Mouse (Mus musculus): Measurements from ENCODE around the gene Spef1. TPM values are rescaled to one million over a fixed set of nuclear protein-coding genes. Genes with fewer than 3 reads are reported as not detected.

The Spef1 gene
- total RNA-seq, 2 experiments from 2014 or later, result 8.5 to 8.9 TPM

DNA sequence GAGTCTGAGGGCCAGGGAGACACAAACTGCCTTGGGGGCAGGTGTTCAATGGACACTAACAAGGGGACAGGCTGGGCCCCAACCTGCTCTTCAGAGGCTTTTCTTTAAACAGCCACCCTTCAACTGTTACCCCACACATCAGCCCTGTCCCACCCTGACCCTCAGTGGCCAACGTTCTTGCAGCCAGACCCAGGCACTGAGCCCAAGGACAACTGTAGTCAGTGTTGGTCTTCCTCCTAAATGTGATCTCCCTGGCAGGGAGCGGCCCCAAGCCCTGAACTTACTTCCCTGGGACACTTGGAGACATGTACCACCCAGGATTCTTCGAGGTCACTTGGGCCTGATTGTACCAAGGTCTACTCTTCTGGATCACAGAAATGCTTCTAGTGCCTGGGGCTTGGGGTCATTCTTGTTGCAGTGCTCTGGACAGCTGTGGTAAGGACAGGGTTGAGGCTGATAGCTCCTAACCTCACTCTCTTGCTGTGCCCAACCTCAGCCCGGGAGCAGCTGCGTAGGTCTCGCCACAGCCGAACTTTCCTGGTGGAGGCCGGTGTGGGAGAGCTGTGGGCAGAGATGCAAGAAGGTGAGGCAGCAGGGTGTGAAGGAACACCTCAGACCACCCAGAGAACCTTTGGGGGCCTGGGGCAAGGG lies 45.6 kb downstream of the Spef1 start:
- DNase-seq (ENCODE audit: low spot score in 2 of 2), result no peak
- H3K27ac ChIP-seq, result no peak overlapping the region; the same call in 1 of the 2 replicates
- H3K4me3 ChIP-seq, result no peak overlapping the region
- TF ChIP-seq CTCF (conservative IDR thresholded peaks at IDR 0.05), result no peak

DNA sequence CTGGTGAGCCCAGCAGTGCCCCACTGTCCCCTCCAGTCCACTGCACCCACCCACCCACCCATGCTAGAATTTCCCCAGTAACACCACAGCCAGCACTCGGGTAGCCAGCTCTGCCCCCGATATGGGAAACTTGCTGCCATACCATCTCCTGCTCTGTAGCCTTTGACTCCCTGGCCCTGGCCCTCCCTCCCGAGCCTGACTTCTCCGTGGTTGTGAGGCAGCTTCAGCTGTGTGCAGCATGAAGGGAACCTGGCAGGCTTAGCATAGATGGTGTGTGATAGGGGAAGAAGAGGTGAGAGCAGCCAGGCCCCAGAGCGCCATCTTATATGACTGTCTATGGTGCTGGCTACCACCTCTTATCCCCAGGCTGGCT lies 46.6 kb downstream of the Spef1 start:
- no peak for TF ChIP-seq CTCF (conservative IDR thresholded peaks at IDR 0.05)
- Histone ChIP-seq H3K27ac (peak overlapping the region; percentile 48; the same call in 1 of the 2 replicates), H3K4me3 (no peak overlapping the region)
- DNase-seq (ENCODE audit: low spot score in 2 of 2), result no peak

- Histone ChIP-seq H3K4me3 (no peak overlapping the region), H3K27ac (peak overlapping the region; percentile 39; the same call in 1 of the 2 replicates)
- TF ChIP-seq CTCF (conservative IDR thresholded peaks at IDR 0.05), result no peak
- no peak for DNase-seq (ENCODE audit: low spot score in 2 of 2)
Observed at GRCm38 (mm10) chr2:131139886-131140532, 47.1 kb downstream of the Spef1 start.

DNA sequence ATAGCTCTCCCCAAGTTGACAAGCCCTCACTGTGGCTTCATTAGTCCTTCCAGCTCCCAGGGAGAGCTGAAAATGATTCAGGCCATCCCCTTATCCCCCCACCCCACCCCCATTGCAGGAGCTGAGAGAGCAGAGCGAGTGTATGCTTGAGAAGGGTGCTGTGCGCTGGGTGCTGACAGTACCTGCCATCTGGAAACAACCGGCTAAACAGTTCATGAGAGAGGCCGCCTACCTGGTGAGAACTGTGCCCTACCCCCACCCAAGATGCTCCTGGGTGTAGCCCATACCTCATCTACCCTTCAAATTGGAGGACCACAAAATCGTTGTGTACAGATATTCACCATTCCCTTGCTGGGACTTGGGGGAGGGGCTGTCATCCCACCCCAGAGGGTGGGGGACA lies 47.8 kb downstream of the Spef1 start:
- no peak for TF ChIP-seq CTCF (conservative IDR thresholded peaks at IDR 0.05)
- H3K4me3 ChIP-seq, result no peak overlapping the region
- no peak overlapping the region for H3K27ac ChIP-seq
- no peak for DNase-seq (ENCODE audit: low spot score in 2 of 2)

- TF ChIP-seq CTCF (conservative IDR thresholded peaks at IDR 0.05), result no peak
- H3K27ac ChIP-seq, result no peak overlapping the region
- H3K4me3 ChIP-seq, result no peak overlapping the region
- no peak for DNase-seq (ENCODE audit: low spot score in 2 of 2)
Observed at GRCm38 (mm10) chr2:131138760-131139159, 48.3 kb downstream of the Spef1 start.

DNA sequence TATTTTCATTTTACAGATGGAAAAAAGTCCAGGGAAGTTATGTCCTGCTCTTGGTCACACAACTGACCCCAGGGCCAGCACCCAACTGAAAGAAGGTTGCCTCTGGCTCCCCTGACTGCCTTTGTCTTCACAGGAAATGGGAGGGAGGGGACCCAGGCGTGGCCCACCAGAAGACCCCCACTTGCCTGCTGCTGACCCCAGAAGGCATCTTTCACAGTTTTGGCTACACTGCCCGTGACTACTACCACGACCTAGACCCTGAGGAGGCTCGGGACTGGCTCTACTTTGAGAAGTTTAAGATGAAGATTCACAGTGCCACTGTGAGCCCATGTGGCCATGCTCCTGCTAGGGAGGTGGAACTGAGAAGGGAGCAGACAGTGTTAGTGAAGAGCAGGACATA lies 48.8 kb downstream of the Spef1 start:
- H3K27ac ChIP-seq, result no peak overlapping the region
- no peak for DNase-seq (ENCODE audit: low spot score in 2 of 2)
- H3K4me3 ChIP-seq, result no peak overlapping the region
- no peak for TF ChIP-seq CTCF (conservative IDR thresholded peaks at IDR 0.05)

DNA sequence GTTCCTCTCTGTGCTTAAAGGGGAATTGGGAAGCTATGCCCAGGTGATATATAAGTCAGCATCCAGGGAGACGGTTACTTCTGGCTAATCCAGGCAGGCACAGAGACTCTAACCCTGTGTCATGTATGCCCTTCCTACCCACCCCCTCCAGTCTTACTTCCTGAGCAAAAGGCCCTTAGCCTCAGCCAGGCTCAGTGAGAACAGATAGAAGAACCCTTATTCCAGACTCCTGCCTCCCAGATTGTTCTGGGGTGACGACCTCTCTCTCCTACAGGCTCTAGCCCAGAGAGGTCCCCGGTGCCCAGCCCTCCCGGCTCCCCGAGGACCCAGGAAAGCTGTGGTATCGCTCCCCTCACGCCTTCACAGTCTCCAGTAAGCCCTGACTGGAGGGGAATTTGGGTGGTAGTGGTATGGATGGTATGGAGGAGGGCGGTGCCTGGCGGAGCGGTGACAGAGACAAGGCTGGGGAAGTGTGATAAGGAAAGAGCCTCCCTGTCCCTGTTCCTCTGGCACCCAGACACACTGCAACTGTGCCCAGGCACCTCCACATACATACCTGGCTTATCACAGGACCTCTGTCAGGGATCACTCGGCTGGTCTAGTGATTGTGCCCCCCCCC lies 51.5 kb downstream of the Spef1 start:
- H3K4me3 ChIP-seq, result no peak overlapping the region
- H3K27ac ChIP-seq, result peak overlapping the region; percentile 61; the same call in 1 of the 2 replicates
- DNase-seq (ENCODE audit: low spot score in 2 of 2), result no peak
- TF ChIP-seq CTCF (conservative IDR thresholded peaks at IDR 0.05), result no peak

GRCm38 (mm10) chr2:131134826-131135400 lies 52.2 kb downstream of the Spef1 start:
- H3K27ac ChIP-seq, result peak overlapping the region; percentile 61; the same call in 1 of the 2 replicates
- DNase-seq (ENCODE audit: low spot score in 2 of 2), result no peak
- no peak overlapping the region for H3K4me3 ChIP-seq
- no peak for TF ChIP-seq CTCF (conservative IDR thresholded peaks at IDR 0.05)

- TF ChIP-seq CTCF (conservative IDR thresholded peaks at IDR 0.05), result no peak
- peak overlapping the region; percentile 61; the same call in 1 of the 2 replicates for H3K27ac ChIP-seq
- H3K4me3 ChIP-seq, result no peak overlapping the region
- no peak for DNase-seq (ENCODE audit: low spot score in 2 of 2)
Observed at GRCm38 (mm10) chr2:131134381-131134780, 52.7 kb downstream of the Spef1 start.

- no peak for TF ChIP-seq CTCF (conservative IDR thresholded peaks at IDR 0.05)
- H3K27ac ChIP-seq, result peak within 1 kb of the TSS; percentile 37; the same call in 1 of the 2 replicates
- DNase-seq (ENCODE audit: low spot score in 2 of 2), result no peak
- H3K4me3 ChIP-seq, result no peak within 1 kb of the TSS
Observed at GRCm38 (mm10) chr2:131132930-131133547, 54.0 kb downstream of the Spef1 start, which contains the start of gene Gm11037. TSS of gene Gm11037 (plus strand) at chr2:131133497.

DNA sequence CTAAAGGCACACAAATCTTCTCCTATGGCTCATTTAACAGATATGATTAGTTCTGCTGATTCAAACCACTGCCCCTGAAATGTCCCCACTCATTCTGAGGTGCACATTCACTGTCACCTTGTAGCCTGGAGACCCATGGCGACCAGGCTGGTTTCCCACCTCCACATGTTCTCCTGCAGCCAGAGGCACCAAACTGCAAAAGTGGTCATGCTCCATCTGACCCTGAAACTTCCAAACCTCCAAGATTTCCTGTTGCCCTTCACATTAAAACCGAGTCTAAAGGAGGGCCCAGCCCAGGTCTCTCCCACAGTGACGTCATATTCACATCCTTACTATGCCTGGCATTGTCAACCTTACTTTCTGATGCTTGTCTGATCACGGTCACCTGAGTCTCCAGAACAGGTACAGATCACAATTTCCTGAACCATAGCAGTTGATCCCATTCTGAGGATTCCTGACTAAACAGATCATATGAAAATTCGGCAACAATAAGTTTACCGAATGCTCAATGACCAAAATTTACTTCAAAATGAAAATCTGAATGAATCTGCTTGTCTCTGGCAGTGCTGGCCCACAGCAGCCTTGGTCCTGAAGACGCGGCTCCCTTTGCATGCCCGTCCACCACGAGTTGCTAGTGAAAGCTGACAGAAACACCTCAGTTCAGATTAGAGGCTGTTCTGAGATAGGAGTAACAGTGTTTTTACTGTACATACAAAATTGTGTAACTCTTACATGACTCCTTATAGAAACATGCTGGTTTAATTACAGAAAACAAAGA lies 54.8 kb downstream of the Spef1 start:
- H3K27ac ChIP-seq, result no peak overlapping the region
- H3K4me3 ChIP-seq, result no peak overlapping the region
- no peak for TF ChIP-seq CTCF (conservative IDR thresholded peaks at IDR 0.05)
- no peak for DNase-seq (ENCODE audit: low spot score in 2 of 2)

DNA sequence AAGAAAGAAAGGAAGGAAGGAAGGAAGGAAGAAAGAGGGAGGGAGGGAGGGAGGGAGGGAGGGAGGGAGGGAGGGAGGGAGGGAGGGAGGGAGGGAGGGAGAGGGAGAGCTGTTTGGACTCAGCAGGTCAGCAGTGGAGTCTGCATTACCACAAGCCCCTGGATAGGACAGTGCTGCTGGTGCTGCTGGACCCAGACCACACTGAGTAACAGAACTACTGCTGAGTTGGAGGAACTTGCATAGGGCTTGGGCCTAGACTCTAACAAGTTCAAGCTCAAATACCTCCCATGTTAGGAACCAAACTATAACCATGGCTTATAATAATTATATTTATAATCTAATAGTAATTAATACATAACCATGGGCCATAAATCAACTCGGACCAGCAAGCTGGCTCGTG lies 56.2 kb downstream of the Spef1 start:
- no peak for TF ChIP-seq CTCF (conservative IDR thresholded peaks at IDR 0.05)
- Histone ChIP-seq H3K27ac (no peak overlapping the region), H3K4me3 (no peak overlapping the region)
- no peak for DNase-seq (ENCODE audit: low spot score in 2 of 2)

Data from layer of hippocampus, adult 2 months (tissue).